Mouse (Mus musculus): Measurements from ENCODE around the gene Dtnbp1.

- TF ChIP-seq MAX (IDR thresholded peaks at IDR 0.05; ENCODE audit: low read depth): no peak
- no peak for TF ChIP-seq POLR2A (IDR thresholded peaks at IDR 0.05; ENCODE audit: insufficient read length, low read depth)
- TF ChIP-seq TCF12 (IDR thresholded peaks at IDR 0.05; ENCODE audit: insufficient read depth, poor library complexity, severe bottlenecking): no peak
- no peak for TF ChIP-seq POLR2AphosphoS2 (IDR thresholded peaks at IDR 0.05; ENCODE audit: insufficient read length, low read depth)
- no peak for TF ChIP-seq CEBPB (IDR thresholded peaks at IDR 0.05; ENCODE audit: insufficient read depth, poor library complexity, severe bottlenecking)
- no peak for TF ChIP-seq MYOG (IDR thresholded peaks at IDR 0.05; ENCODE audit: control insufficient read depth in 1 of 3, insufficient read depth in 1 of 3, insufficient read length in 2 of 3, low read depth in 2 of 3)
- no peak for TF ChIP-seq USF1 (IDR thresholded peaks at IDR 0.05; ENCODE audit: low read depth)
- no peak for TF ChIP-seq E2F4 (IDR thresholded peaks at IDR 0.05; ENCODE audit: insufficient read depth)
- TF ChIP-seq SRF (IDR thresholded peaks at IDR 0.05; ENCODE audit: control insufficient read depth, insufficient read length, low read depth): no peak
- TF ChIP-seq TCF3 (IDR thresholded peaks at IDR 0.05; ENCODE audit: insufficient read length, low read depth): no peak
- TF ChIP-seq REST (IDR thresholded peaks at IDR 0.05; ENCODE audit: insufficient read depth, insufficient read length): no peak
Measured at GRCm38 (mm10) chr13:44906141-44906540, 95.8 kb downstream of the Dtnbp1 start.
